Mouse (Mus musculus) midbrain, embryonic 14.5 days (tissue): ENCODE measurements at regions not wholly inside any gene's neighbourhood (a gene's known extent, or its start where the extent isn't known, plus 50 kb on each side); places are given as distances from the start of the nearest gene placed in this dataset.

Experiments used
- ATAC-seq: fragments of 200-750 bp; cut with Nextera tagmentation; 2 replicates; pipeline ENCODE4 v1.8.0; 2017; ENCODE audit warnings: moderate number of reproducible peaks, moderate library complexity; ENCODE audit not compliant: low FRiP score, low TSS enrichment
- DNase-seq: peaks from one replicate; pipeline ENCODE4 v3.0.0-alpha.2; 2015
- H3K27ac ChIP-seq: fragments of 300-500 bp; sonication (generic); replicated peaks from 2 replicates; pipeline ENCODE4 v1.5.1; 2014; ENCODE audit warnings: mild to moderate bottlenecking, low read depth, low read length, moderate library complexity
- H3K27me3 ChIP-seq: fragments of 300-500 bp; sonication (generic); 2 replicates; pipeline ENCODE4 v1.6.1; 2014; ENCODE audit warnings: low read length, control low read depth, mixed read lengths; ENCODE audit not compliant: control insufficient read depth, insufficient read depth
- H3K36me3 ChIP-seq: fragments of 300-500 bp; sonication (generic); 2 replicates; pipeline ENCODE4 v1.6.1; 2014; ENCODE audit warnings: low read length, control low read depth; ENCODE audit not compliant: control insufficient read depth, insufficient read depth
- H3K4me1 ChIP-seq: fragments of 300-500 bp; sonication (generic); 2 replicates; pipeline ENCODE4 v1.6.1; 2014; ENCODE audit warnings: mild to moderate bottlenecking, antibody characterized with exemption, low read length, control low read depth; ENCODE audit not compliant: control insufficient read depth, insufficient read depth
- H3K4me2 ChIP-seq: fragments of 300-500 bp; sonication (generic); 2 replicates; pipeline ENCODE4 v1.6.1; 2014; ENCODE audit warnings: mild to moderate bottlenecking, low read length, moderate library complexity
- H3K4me3 ChIP-seq: fragments of 300-500 bp; sonication (generic); replicated peaks from 2 replicates; pipeline ENCODE4 v1.5.1; 2014; ENCODE audit warnings: low read depth, low read length
- H3K9ac ChIP-seq: fragments of 300-500 bp; sonication (generic); replicated peaks from 2 replicates; pipeline ENCODE4 v1.6.1; 2014; ENCODE audit warnings: mild to moderate bottlenecking, low read length, moderate library complexity
- H3K9me3 ChIP-seq: fragments of 300-500 bp; sonication (generic); 2 replicates; pipeline ENCODE4 v1.6.1; 2016; ENCODE audit warnings: low read length, control low read depth, mixed read lengths; ENCODE audit not compliant: control insufficient read depth
- WGBS: fragments of 180-500 bp; shearing (Covaris S2); extraction: QIAGEN DNeasy Blood & Tissue Kit; methylation state at CpG from one replicate; pipeline ENCODE4 v1.1.7; 2014; 5-methylcytosine and 5-hydroxymethylcytosine counted together

- Histone ChIP-seq H3K9ac (no peak overlapping the region), H3K4me1 (0 out of 2 replicates have a peak, but pooled peaks cover 3% of the 10 kb centered on the region), H3K4me2 (no peak overlapping the region), H3K4me3 (no peak overlapping the region), H3K27ac (no peak overlapping the region), H3K9me3 (no peaks in the 10 kb centered on the region; the same call in 1 of the 2 replicates), H3K27me3 (no peaks in the 10 kb centered on the region), H3K36me3 (no peaks in the 10 kb centered on the region)
- ATAC-seq (no peak), DNase-seq (no peak)
- WGBS, result 97% methylated on average over 1 of the region's 1 CpGs
These were observed 123.4 kb downstream of the Dll1 start for GRCm38 (mm10) chr17:15253271-15253670.

GRCm38 (mm10) chr17:15252187-15252586 lies 124.5 kb downstream of the Dll1 start:
- no peak for DNase-seq
- no peak for ATAC-seq
- Histone ChIP-seq H3K27me3 (no peaks in the 10 kb centered on the region), H3K4me3 (no peak overlapping the region), H3K9ac (no peak overlapping the region), H3K27ac (no peak overlapping the region), H3K4me1 (0 out of 2 replicates have a peak, but pooled peaks cover 13% of the 10 kb centered on the region), H3K36me3 (no peaks in the 10 kb centered on the region), H3K4me2 (no peak overlapping the region), H3K9me3 (no peaks in the 10 kb centered on the region; the same call in 1 of the 2 replicates)
- whole genome bisulfite sequencing, result 78% methylated on average over 2 of the region's 2 CpGs

GRCm38 (mm10) chr17:15251641-15252040 lies 125.0 kb downstream of the Dll1 start:
- Histone ChIP-seq H3K27ac (no peak overlapping the region), H3K9ac (no peak overlapping the region), H3K9me3 (no peaks in the 10 kb centered on the region; the same call in 1 of the 2 replicates), H3K4me2 (no peak overlapping the region), H3K27me3 (no peaks in the 10 kb centered on the region), H3K36me3 (no peaks in the 10 kb centered on the region), H3K4me1 (0 out of 2 replicates have a peak, but pooled peaks cover 14% of the 10 kb centered on the region), H3K4me3 (no peak overlapping the region)
- DNase-seq (no peak), ATAC-seq (no peak)
- 89% methylated on average over 1 of the region's 1 CpGs for WGBS

GRCm38 (mm10) chr17:15248417-15248791 lies 128.3 kb downstream of the Dll1 start:
- Histone ChIP-seq H3K27me3 (no peaks in the 10 kb centered on the region), H3K4me3 (no peak overlapping the region), H3K9ac (no peak overlapping the region; the same call in 1 of the 2 replicates), H3K4me1 (0 out of 2 replicates have a peak, but pooled peaks cover 14% of the 10 kb centered on the region), H3K4me2 (peak overlapping the region; percentile 42), H3K36me3 (no peaks in the 10 kb centered on the region), H3K9me3 (no peaks in the 10 kb centered on the region), H3K27ac (peak overlapping the region; percentile 83)
- WGBS, result 8% methylated on average over 4 of the region's 4 CpGs
- ATAC-seq (no peak; the same call in 1 of the 2 replicates), DNase-seq (no peak)

- no peaks in the 10 kb centered on the region for H3K9me3 ChIP-seq
- no peaks in the 10 kb centered on the region for H3K27me3 ChIP-seq
- peak overlapping the region; percentile 83 for H3K27ac ChIP-seq
- peak; percentile 91 for ATAC-seq
- H3K4me2 ChIP-seq, result peak overlapping the region; percentile 42
- peak overlapping the region; percentile 4; the same call in 1 of the 2 replicates for H3K9ac ChIP-seq
- 0 out of 2 replicates have a peak, but pooled peaks cover 14% of the 10 kb centered on the region for H3K4me1 ChIP-seq
- peak; percentile 81 for DNase-seq
- H3K36me3 ChIP-seq, result no peaks in the 10 kb centered on the region
- WGBS, result 2% methylated on average over 20 of the region's 20 CpGs
- H3K4me3 ChIP-seq, result no peak overlapping the region
These were observed 128.9 kb downstream of the Dll1 start for GRCm38 (mm10) chr17:15247546-15248416.

GRCm38 (mm10) chr17:15242976-15243635 lies 133.6 kb downstream of the Dll1 start:
- ATAC-seq (no peak), DNase-seq (no peak)
- no peak overlapping the region for H3K4me3 ChIP-seq
- no peaks in the 10 kb centered on the region for H3K36me3 ChIP-seq
- 0 out of 2 replicates have a peak, but pooled peaks cover 10% of the 10 kb centered on the region for H3K4me1 ChIP-seq
- H3K9me3 ChIP-seq, result no peaks in the 10 kb centered on the region
- no peak overlapping the region for H3K4me2 ChIP-seq
- no peaks in the 10 kb centered on the region for H3K27me3 ChIP-seq
- no peak overlapping the region for H3K27ac ChIP-seq
- 84% methylated on average over 6 of the region's 6 CpGs for WGBS
- H3K9ac ChIP-seq, result no peak overlapping the region

- WGBS, result 87% methylated on average over 8 of the region's 8 CpGs
- Histone ChIP-seq H3K9ac (no peak overlapping the region), H3K4me1 (0 out of 2 replicates have a peak, but pooled peaks cover 3% of the 10 kb centered on the region), H3K27ac (no peak overlapping the region), H3K36me3 (no peaks in the 10 kb centered on the region), H3K27me3 (no peaks in the 10 kb centered on the region), H3K9me3 (no peaks in the 10 kb centered on the region), H3K4me3 (no peak overlapping the region), H3K4me2 (no peak overlapping the region)
- ATAC-seq (no peak), DNase-seq (no peak)
These were observed 134.3 kb downstream of the Dll1 start for GRCm38 (mm10) chr17:15242356-15242755.

- DNase-seq (no peak), ATAC-seq (no peak)
- Histone ChIP-seq H3K4me3 (no peak overlapping the region), H3K4me1 (no peaks in the 10 kb centered on the region), H3K9ac (no peak overlapping the region), H3K36me3 (no peaks in the 10 kb centered on the region), H3K9me3 (no peaks in the 10 kb centered on the region), H3K27me3 (no peaks in the 10 kb centered on the region), H3K4me2 (no peak overlapping the region), H3K27ac (no peak overlapping the region)
- WGBS, result 82% methylated on average over 1 of the region's 1 CpGs
These were observed 135.2 kb downstream of the Dll1 start for GRCm38 (mm10) chr17:15241491-15241890.
